10 mouse cellular contexts compared by ENCODE assay signal in the genomic region with DNA sequence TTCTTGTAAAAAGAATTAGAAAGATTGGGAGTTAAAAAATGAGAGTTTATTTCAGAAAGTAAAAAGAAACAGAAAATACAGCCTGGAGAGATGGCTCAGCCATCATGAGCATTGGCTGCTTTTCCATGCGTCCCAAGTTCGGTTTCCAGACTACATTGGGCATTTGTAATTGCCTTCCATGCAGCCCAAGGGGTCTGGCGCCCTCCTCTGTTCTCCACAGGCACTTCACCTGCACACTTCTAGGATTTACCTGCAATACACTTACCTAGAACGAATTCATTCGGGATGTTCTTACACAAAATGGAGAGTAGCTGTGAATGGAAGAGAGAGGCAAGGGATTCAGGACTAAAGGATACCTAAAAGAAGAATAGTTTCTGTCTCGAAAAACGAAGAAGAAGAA. TPM values are rescaled to one million over a fixed set of nuclear protein-coding genes. Genes with fewer than 3 reads are reported as not detected.
A peak's percentile ranks its signal among the peaks of the same experiment; 100 is the strongest.
DNase-seq lines count a peak whose midpoint lies in the region; ATAC-seq and TF ChIP-seq lines count a peak whose summit lies in the region.
"Had no signal": no experiment of that assay in that cellular context is flagged by ENCODE, and none has a peak within 500 bp of the region (broad histone marks: within the 10 kb centered on the region; RNA-seq: fewer than 3 reads in every experiment).

No protein-coding gene starts in this region.

- TF ChIP-seq CTCF in bone marrow, adult 2 months (IDR thresholded peaks at IDR 0.05; ENCODE audit: control insufficient read depth, insufficient read depth, low read length) = peak; percentile 58

- DNase-seq in liver = peak; percentile 15
- peak; percentile 49 to 64 for DNase-seq in heart, postnatal 14 days
- peak; percentile 7 for DNase-seq in naive thymus-derived CD4-positive, alpha-beta T cell, adult 2 months (ENCODE audit: low read depth)
- no peak for DNase-seq in c-Kit-positive CD71-positive TER-119-positive erythroid progenitor cells, embryonic 14.5 days (ENCODE audit: low spot score)
- no peak for DNase-seq in hindbrain, embryonic 11.5 days (ENCODE audit: low spot score)
- no peak for DNase-seq in right cerebral cortex, postnatal 25 days

- no peak for ATAC-seq in liver, embryonic 12.5 days
- ATAC-seq in hindbrain, embryonic 11.5 days (ENCODE audit: low FRiP score) = no peak

- no peaks in the 10 kb centered on the region for H3K9me3 ChIP-seq in liver, embryonic 12.5 days (replicated peaks)
- no peaks in the 10 kb centered on the region for H3K9me3 ChIP-seq in hindbrain, embryonic 11.5 days (ENCODE audit: control insufficient read depth, low read length)
- H3K9me3 ChIP-seq: embryonic facial prominence, embryonic 13.5 days; neural tube, embryonic 13.5 days had no signal

- H3K4me1 ChIP-seq in liver, embryonic 12.5 days = no peaks in the 10 kb centered on the region
- H3K4me1 ChIP-seq in bone marrow, adult 2 months (ENCODE audit: control insufficient read depth, insufficient read depth, low read length) = no peaks in the 10 kb centered on the region
- no peaks in the 10 kb centered on the region for H3K4me1 ChIP-seq in hindbrain, embryonic 11.5 days (replicated peaks; ENCODE audit: control insufficient read depth, insufficient read depth, low read length)
- H3K4me1 ChIP-seq: embryonic facial prominence, embryonic 13.5 days; neural tube, embryonic 13.5 days had no signal

- no peaks in the 10 kb centered on the region for H3K27me3 ChIP-seq in liver, embryonic 12.5 days (replicated peaks)
- H3K27me3 ChIP-seq in hindbrain, embryonic 11.5 days (ENCODE audit: control insufficient read depth, insufficient read depth, low read length) = no peaks in the 10 kb centered on the region
- H3K27me3 ChIP-seq: embryonic facial prominence, embryonic 13.5 days; neural tube, embryonic 13.5 days had no signal

- H3K4me2 ChIP-seq in liver, embryonic 12.5 days = no peak overlapping the region
- H3K4me2 ChIP-seq in hindbrain, embryonic 11.5 days (replicated peaks; ENCODE audit: low read depth, low read length) = no peak overlapping the region
- H3K4me2 ChIP-seq: embryonic facial prominence, embryonic 13.5 days; neural tube, embryonic 13.5 days had no signal

- H3K36me3 ChIP-seq in liver, embryonic 12.5 days = no peaks in the 10 kb centered on the region
- no peaks in the 10 kb centered on the region for H3K36me3 ChIP-seq in hindbrain, embryonic 11.5 days (ENCODE audit: control insufficient read depth, insufficient read depth, low read length)
- H3K36me3 ChIP-seq: embryonic facial prominence, embryonic 13.5 days; neural tube, embryonic 13.5 days had no signal

- H3K4me3 ChIP-seq in liver, embryonic 12.5 days = no peak overlapping the region
- H3K4me3 ChIP-seq in bone marrow, adult 2 months (replicated peaks; ENCODE audit: control insufficient read depth, low read depth, low read length) = no peak overlapping the region
- no peak overlapping the region for H3K4me3 ChIP-seq in hindbrain, embryonic 11.5 days (ENCODE audit: low read depth, low read length)
- H3K4me3 ChIP-seq: embryonic facial prominence, embryonic 13.5 days; neural tube, embryonic 13.5 days had no signal

- no peak overlapping the region for H3K9ac ChIP-seq in liver, embryonic 12.5 days
- no peak overlapping the region for H3K9ac ChIP-seq in hindbrain, embryonic 11.5 days (ENCODE audit: low read depth, low read length)
- H3K9ac ChIP-seq: embryonic facial prominence, embryonic 13.5 days; neural tube, embryonic 13.5 days had no signal

- 27% methylated on average over 5 of the region's 7 CpGs for WGBS in liver, embryonic 12.5 days (ENCODE audit: insufficient replicate concordance)
- WGBS in bone marrow, adult 2 months = 15% methylated on average over 5 of the region's 7 CpGs
- 57% methylated on average over 5 of the region's 7 CpGs for WGBS in hindbrain, embryonic 11.5 days

- no peak for TF ChIP-seq POLR2A in bone marrow, adult 2 months (IDR thresholded peaks at IDR 0.05; ENCODE audit: borderline replicate concordance, control insufficient read depth, low read depth, low read length)

- no peak overlapping the region for H3K27ac ChIP-seq in liver, embryonic 12.5 days
- no peak overlapping the region for H3K27ac ChIP-seq in bone marrow, adult 2 months (ENCODE audit: control insufficient read depth, insufficient read depth, low read depth, low read length, poor library complexity)
- H3K27ac ChIP-seq in hindbrain, embryonic 11.5 days (ENCODE audit: low read depth, low read length) = no peak overlapping the region
- H3K27ac ChIP-seq: embryonic facial prominence, embryonic 13.5 days; neural tube, embryonic 13.5 days had no signal

- intact Hi-C loops in heart, postnatal 14 days (cut with DNase I) = no loop called here

RNA-seq across cellular contexts. Expression of gene Siglecf, which starts 17.9 kb away (rescaled TPM):
- 2.4 and 2.7 TPM in 2 replicates for polyA plus RNA-seq in liver, embryonic 12.5 days (2016; fragmentation: Nextera tagmentation; extraction: Ambion mirVana)
- polyA plus RNA-seq in bone marrow, adult 2 months (2011; ENCODE audit: insufficient read depth, insufficient read length, low replicate concordance, missing spikeins) = 0.75 and 3.3 TPM in 2 replicates
- not detected for total RNA-seq in heart, postnatal 14 days (2021)
- polyA plus RNA-seq in hindbrain, embryonic 11.5 days (2014; fragmentation: Nextera tagmentation; extraction: Ambion mirVana) = 0.36 TPM in 1 of 2 replicates, not detected in the other

RNA-seq across cellular contexts. Expression of gene Zfp715, which starts 20.1 kb away (rescaled TPM):
- polyA plus RNA-seq in liver, embryonic 12.5 days (2016; fragmentation: Nextera tagmentation; extraction: Ambion mirVana) = 7.0 and 7.2 TPM in 2 replicates
- 3.4 and 17.7 TPM in 2 replicates for polyA plus RNA-seq in bone marrow, adult 2 months (2011; ENCODE audit: insufficient read depth, insufficient read length, low replicate concordance, missing spikeins)
- 10 to 100 TPM; 17.3 to 17.6 TPM for total RNA-seq in heart, postnatal 14 days (2021)
- 13.4 and 19.2 TPM in 2 replicates for polyA plus RNA-seq in hindbrain, embryonic 11.5 days (2014; fragmentation: Nextera tagmentation; extraction: Ambion mirVana)

Comparison
In these comparisons a context has a peak if more than half of its experiments do, and no peak if none do; other contexts are left out.
1. DNase-seq: peak in liver (single experiment), heart, postnatal 14 days (2 of 2) and naive thymus-derived CD4-positive, alpha-beta T cell, adult 2 months (single experiment); none in c-Kit-positive CD71-positive TER-119-positive erythroid progenitor cells, embryonic 14.5 days (single experiment), hindbrain, embryonic 11.5 days (single experiment) and right cerebral cortex, postnatal 25 days (single experiment).